Mouse (Mus musculus): ENCODE data around the gene Eln.

The Eln gene

GRCm38 (mm10) chr5:134745000-134745399 is 2.1 kb downstream of the Eln start:
- no peak for DNase-seq (ENCODE audit: low read depth, low spot score)

- no peak for DNase-seq (ENCODE audit: low read depth, low spot score)
Measured at GRCm38 (mm10) chr5:134743991-134744390, 3.1 kb downstream of the Eln start.

GRCm38 (mm10) chr5:134742221-134742795 is 4.8 kb downstream of the Eln start:
- no peak for DNase-seq (ENCODE audit: low read depth, low spot score)

- DNase-seq (ENCODE audit: low read depth, low spot score), result no peak
Measured at GRCm38 (mm10) chr5:134740501-134741341, 6.4 kb downstream of the Eln start.

GRCm38 (mm10) chr5:134739951-134740350 is 7.2 kb downstream of the Eln start:
- DNase-seq (ENCODE audit: low read depth, low spot score), result no peak

GRCm38 (mm10) chr5:134734920-134735319 is 12.2 kb downstream of the Eln start:
- DNase-seq (ENCODE audit: low read depth, low spot score), result no peak

- DNase-seq (ENCODE audit: low read depth, low spot score), result no peak
Measured at GRCm38 (mm10) chr5:134734072-134734471, 13.1 kb downstream of the Eln start.

- no peak for DNase-seq (ENCODE audit: low read depth, low spot score)
Measured at GRCm38 (mm10) chr5:134733241-134733640, 13.9 kb downstream of the Eln start.

GRCm38 (mm10) chr5:134729124-134729523 is 18.0 kb downstream of the Eln start:
- DNase-seq (ENCODE audit: low read depth, low spot score), result no peak

GRCm38 (mm10) chr5:134728535-134728934 is 18.6 kb downstream of the Eln start:
- no peak for DNase-seq (ENCODE audit: low read depth, low spot score)

GRCm38 (mm10) chr5:134727001-134727639 is 20.0 kb downstream of the Eln start:
- no peak for DNase-seq (ENCODE audit: low read depth, low spot score)

- no peak for DNase-seq (ENCODE audit: low read depth, low spot score)
Measured at GRCm38 (mm10) chr5:134725299-134725698, 21.8 kb downstream of the Eln start.

- DNase-seq (ENCODE audit: low read depth, low spot score), result no peak
Measured at GRCm38 (mm10) chr5:134720058-134720457, 27.1 kb downstream of the Eln start.

- DNase-seq (ENCODE audit: low read depth, low spot score), result no peak
Measured at GRCm38 (mm10) chr5:134711076-134711475, 36.0 kb downstream of the Eln start.

GRCm38 (mm10) chr5:134709275-134709674 is 37.8 kb downstream of the Eln start:
- no peak for DNase-seq (ENCODE audit: low read depth, low spot score)

- peak; percentile 57 for DNase-seq (ENCODE audit: low read depth, low spot score)
Measured at GRCm38 (mm10) chr5:134704157-134704556, 43.0 kb downstream of the Eln start.

GRCm38 (mm10) chr5:134695539-134695938 is 51.6 kb downstream of the Eln start:
- DNase-seq (ENCODE audit: low read depth, low spot score), result no peak

- no peak for DNase-seq (ENCODE audit: low read depth, low spot score)
Measured at GRCm38 (mm10) chr5:134695082-134695481, 52.0 kb downstream of the Eln start.

GRCm38 (mm10) chr5:134692704-134693103 is 54.4 kb downstream of the Eln start:
- DNase-seq (ENCODE audit: low read depth, low spot score), result no peak

- DNase-seq (ENCODE audit: low read depth, low spot score), result peak; percentile 99
Measured at GRCm38 (mm10) chr5:134688718-134689284, 58.3 kb downstream of the Eln start.

GRCm38 (mm10) chr5:134688086-134688717 is 58.9 kb downstream of the Eln start, which contains the start of gene Limk1:
Gene Limk1 (minus strand): TSS chr5:134688598.
- DNase-seq (ENCODE audit: low read depth, low spot score), result no peak

- no peak for DNase-seq (ENCODE audit: low read depth, low spot score)
Measured at GRCm38 (mm10) chr5:134687187-134687586, 59.9 kb downstream of the Eln start.

Measured in embryo, embryonic 11.5 days (tissue).